Mouse (Mus musculus) myocyte (in vitro differentiated cells): Measurements from ENCODE around the gene Neurl2. TPM values are rescaled to one million over a fixed set of nuclear protein-coding genes. Genes with fewer than 3 reads are reported as not detected.

Source experiments
- H3K27me3 ChIP-seq: one replicate; pipeline ENCODE4 v1.6.1; 2011; ENCODE audit not compliant: control insufficient read depth, insufficient read depth, insufficient read length
- H3K36me3 ChIP-seq: one replicate; pipeline ENCODE4 v1.6.1; 2011; ENCODE audit not compliant: control insufficient read depth, insufficient read depth
- H3K4me2 ChIP-seq: one replicate; pipeline ENCODE4 v1.6.1; 2011; ENCODE audit warnings: low read depth, control low read depth
- H3K4me3 ChIP-seq: one replicate; pipeline ENCODE4 v1.5.1; 2011; ENCODE audit warnings: mild to moderate bottlenecking, control low read depth, moderate library complexity
- H3K79me2 ChIP-seq: one replicate; pipeline ENCODE4 v1.6.1; 2011; ENCODE audit not compliant: control insufficient read depth, insufficient read depth
- H3ac ChIP-seq: one replicate; pipeline ENCODE4 v1.6.1; 2011; ENCODE audit not compliant: control insufficient read depth, insufficient read length
- CEBPB ChIP-seq: IDR thresholded peaks from 2 replicates; pipeline ENCODE4 v1.6.1; 2011; ENCODE audit warnings: mild to moderate bottlenecking, moderate library complexity; ENCODE audit not compliant: poor library complexity, insufficient read depth, severe bottlenecking
- E2F4 ChIP-seq: IDR thresholded peaks from one replicate; pipeline ENCODE4 v1.6.1; 2011; ENCODE audit warnings: mild to moderate bottlenecking, control low read depth, moderate library complexity; ENCODE audit not compliant: insufficient read depth
- MAX ChIP-seq: IDR thresholded peaks from one replicate; pipeline ENCODE4 v1.6.1; 2011; ENCODE audit warnings: low read depth, mild to moderate bottlenecking, control low read depth
- MYOD1 ChIP-seq, 3 experiments: IDR thresholded peaks; one replicate each; pipeline ENCODE4 v1.6.1; 2011; ENCODE audit warnings: control low read depth in 2 of 3, low read depth in 2 of 3, mild to moderate bottlenecking in 2 of 3, moderate library complexity in 1 of 3; ENCODE audit not compliant: insufficient read length in 2 of 3, control insufficient read depth in 1 of 3
- MYOG ChIP-seq, 3 experiments: IDR thresholded peaks; one replicate each; pipeline ENCODE4 v1.6.1; 2011; ENCODE audit warnings: control low read depth in 2 of 3, low read depth in 2 of 3, mild to moderate bottlenecking in 2 of 3; ENCODE audit not compliant: insufficient read length in 2 of 3, control insufficient read depth in 1 of 3, insufficient read depth in 1 of 3
- POLR2A ChIP-seq: IDR thresholded peaks from one replicate; pipeline ENCODE4 v1.6.1; 2011; ENCODE audit warnings: low read depth, mild to moderate bottlenecking, control low read depth, moderate library complexity; ENCODE audit not compliant: insufficient read length
- POLR2AphosphoS2 ChIP-seq: IDR thresholded peaks from one replicate; pipeline ENCODE4 v1.6.1; 2011; ENCODE audit warnings: low read depth, control low read depth; ENCODE audit not compliant: insufficient read length
- REST ChIP-seq: IDR thresholded peaks from one replicate; pipeline ENCODE4 v1.6.1; 2011; ENCODE audit warnings: mild to moderate bottlenecking, control low read depth, moderate library complexity; ENCODE audit not compliant: insufficient read depth, insufficient read length
- SRF ChIP-seq: IDR thresholded peaks from one replicate; pipeline ENCODE4 v1.6.1; 2011; ENCODE audit warnings: low read depth; ENCODE audit not compliant: control insufficient read depth, insufficient read length
- TCF12 ChIP-seq: IDR thresholded peaks from one replicate; pipeline ENCODE4 v1.6.1; 2011; ENCODE audit warnings: mild to moderate bottlenecking, control low read depth; ENCODE audit not compliant: poor library complexity, insufficient read depth, severe bottlenecking
- TCF3 ChIP-seq: IDR thresholded peaks from one replicate; pipeline ENCODE4 v1.6.1; 2011; ENCODE audit warnings: low read depth, control low read depth; ENCODE audit not compliant: insufficient read length
- USF1 ChIP-seq: IDR thresholded peaks from one replicate; pipeline ENCODE4 v1.6.1; 2011; ENCODE audit warnings: low read depth, mild to moderate bottlenecking, control low read depth, moderate library complexity
- polyA plus RNA-seq: library from polyadenylated mRNA; unstranded; fragments of >200 nt; fragmentation: generic; extraction: Trizol; gene quantifications from one replicate; pipeline ENCODE4 v1.2.1, GENCODE M21; 2012; ENCODE audit warnings: missing spikeins

The Neurl2 gene
- polyA plus RNA-seq, 1 experiment: 23.5 TPM

- no peaks in the 10 kb centered on the region for H3K27me3 ChIP-seq
- H3K79me2 ChIP-seq: no peaks in the 10 kb centered on the region
- TF ChIP-seq CEBPB (no peak), MAX (no peak), TCF3 (no peak), SRF (no peak), POLR2AphosphoS2 (no peak), MYOG (IDR thresholded peaks at IDR 0.05; ENCODE audit: control insufficient read depth in 1 of 3, insufficient read depth in 1 of 3, insufficient read length in 2 of 3, low read depth in 2 of 3) (no peak), MYOD1 (IDR thresholded peaks at IDR 0.05; ENCODE audit: control insufficient read depth in 1 of 3, insufficient read length in 2 of 3, low read depth in 2 of 3) (no peak), POLR2A (no peak), E2F4 (no peak), REST (no peak), TCF12 (no peak), USF1 (no peak)
- H3K4me2 ChIP-seq: no peak overlapping the region
- H3K36me3 ChIP-seq: no peaks in the 10 kb centered on the region
- no peak overlapping the region for H3ac ChIP-seq
- no peak overlapping the region for H3K4me3 ChIP-seq
These were observed 15.6 kb downstream of the Neurl2 start for GRCm38 (mm10) chr2:164817703-164818102.

GRCm38 (mm10) chr2:164817206-164817605, 16.1 kb downstream of the Neurl2 start:
- H3K27me3 ChIP-seq: no peaks in the 10 kb centered on the region
- no peak overlapping the region for H3K4me2 ChIP-seq
- H3K4me3 ChIP-seq: no peak overlapping the region
- no peak for TF ChIP-seq POLR2AphosphoS2
- TF ChIP-seq MYOD1 (IDR thresholded peaks at IDR 0.05; ENCODE audit: control insufficient read depth in 1 of 3, insufficient read length in 2 of 3, low read depth in 2 of 3): no peak
- no peak for TF ChIP-seq SRF
- TF ChIP-seq CEBPB: no peak
- no peak for TF ChIP-seq MAX
- TF ChIP-seq USF1: no peak
- no peak for TF ChIP-seq MYOG (IDR thresholded peaks at IDR 0.05; ENCODE audit: control insufficient read depth in 1 of 3, insufficient read depth in 1 of 3, insufficient read length in 2 of 3, low read depth in 2 of 3)
- TF ChIP-seq TCF12: no peak
- TF ChIP-seq POLR2A: no peak
- TF ChIP-seq E2F4: no peak
- H3K36me3 ChIP-seq: no peaks in the 10 kb centered on the region
- H3K79me2 ChIP-seq: no peaks in the 10 kb centered on the region
- H3ac ChIP-seq: no peak overlapping the region

- no peaks in the 10 kb centered on the region for H3K79me2 ChIP-seq
- no peaks in the 10 kb centered on the region for H3K27me3 ChIP-seq
- H3K4me3 ChIP-seq: no peak overlapping the region
- H3ac ChIP-seq: no peak overlapping the region
- TF ChIP-seq MYOG (IDR thresholded peaks at IDR 0.05; ENCODE audit: control insufficient read depth in 1 of 3, insufficient read depth in 1 of 3, insufficient read length in 2 of 3, low read depth in 2 of 3) (no peak), E2F4 (no peak), SRF (no peak), TCF12 (no peak), USF1 (no peak), CEBPB (no peak), MYOD1 (IDR thresholded peaks at IDR 0.05; ENCODE audit: control insufficient read depth in 1 of 3, insufficient read length in 2 of 3, low read depth in 2 of 3) (no peak), POLR2AphosphoS2 (no peak), MAX (no peak), REST (no peak), TCF3 (no peak), POLR2A (no peak)
- no peak overlapping the region for H3K4me2 ChIP-seq
- no peaks in the 10 kb centered on the region for H3K36me3 ChIP-seq
These were observed 17.4 kb downstream of the Neurl2 start for GRCm38 (mm10) chr2:164815821-164816220.

GRCm38 (mm10) chr2:164815348-164815747, 17.9 kb downstream of the Neurl2 start:
- Histone ChIP-seq H3K4me3 (no peak overlapping the region), H3K4me2 (no peak overlapping the region), H3K36me3 (no peaks in the 10 kb centered on the region), H3ac (no peak overlapping the region), H3K27me3 (no peaks in the 10 kb centered on the region), H3K79me2 (no peaks in the 10 kb centered on the region)
- no peak for TF ChIP-seq MYOG (IDR thresholded peaks at IDR 0.05; ENCODE audit: control insufficient read depth in 1 of 3, insufficient read depth in 1 of 3, insufficient read length in 2 of 3, low read depth in 2 of 3)

- H3ac ChIP-seq: no peak overlapping the region
- H3K36me3 ChIP-seq: no peaks in the 10 kb centered on the region
- no peaks in the 10 kb centered on the region for H3K27me3 ChIP-seq
- H3K4me2 ChIP-seq: no peak overlapping the region
- no peaks in the 10 kb centered on the region for H3K79me2 ChIP-seq
- TF ChIP-seq E2F4 (no peak), MYOD1 (IDR thresholded peaks at IDR 0.05; ENCODE audit: control insufficient read depth in 1 of 3, insufficient read length in 2 of 3, low read depth in 2 of 3) (no peak), MAX (no peak), USF1 (no peak)
- no peak overlapping the region for H3K4me3 ChIP-seq
These were observed 19.7 kb downstream of the Neurl2 start for GRCm38 (mm10) chr2:164813557-164813956.
